Mouse (Mus musculus) right cerebral cortex, adult 2 months (tissue): ENCODE measurements around the gene Xab2.
"Not testable (repeated sequence)": the region's sequence is repeated elsewhere in the genome, so short reads cannot be mapped to it uniquely, and the experiment has no call there.

Experiments
- DNase-seq, 2 experiments: peaks; one replicate each; pipeline ENCODE4 v3.0.0; 2021 to 2022; ENCODE audit warnings: low spot score in 2 of 2

Xab2 gene

GRCm38 (mm10) chr8:3609046-3609815 is 11.9 kb downstream of the Xab2 start:
- no peak for DNase-seq

DNA sequence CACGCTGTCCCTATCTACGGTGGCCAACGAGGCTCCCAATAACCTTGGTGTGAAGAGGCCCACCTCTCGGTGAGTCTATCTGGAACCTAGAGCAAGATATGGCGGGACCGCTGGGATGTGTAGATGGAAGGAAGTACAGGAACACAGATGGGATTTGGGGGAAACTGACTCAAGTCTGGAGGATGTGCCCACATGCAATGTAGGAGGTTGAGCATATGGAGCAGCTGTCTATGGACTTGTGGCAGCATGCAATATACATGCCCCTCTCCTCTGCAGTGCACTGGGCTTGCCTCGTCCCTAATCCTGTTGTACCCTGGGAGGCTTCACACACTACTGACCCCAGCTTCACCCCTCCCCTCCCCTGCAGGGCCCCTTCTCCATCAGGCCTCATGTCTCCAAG is 13.3 kb downstream of the Xab2 start:
- peak in 1 of 2 experiments; percentile 47 for DNase-seq

- no peak for DNase-seq
Observed at GRCm38 (mm10) chr8:3606593-3606992, 14.5 kb downstream of the Xab2 start.

DNA sequence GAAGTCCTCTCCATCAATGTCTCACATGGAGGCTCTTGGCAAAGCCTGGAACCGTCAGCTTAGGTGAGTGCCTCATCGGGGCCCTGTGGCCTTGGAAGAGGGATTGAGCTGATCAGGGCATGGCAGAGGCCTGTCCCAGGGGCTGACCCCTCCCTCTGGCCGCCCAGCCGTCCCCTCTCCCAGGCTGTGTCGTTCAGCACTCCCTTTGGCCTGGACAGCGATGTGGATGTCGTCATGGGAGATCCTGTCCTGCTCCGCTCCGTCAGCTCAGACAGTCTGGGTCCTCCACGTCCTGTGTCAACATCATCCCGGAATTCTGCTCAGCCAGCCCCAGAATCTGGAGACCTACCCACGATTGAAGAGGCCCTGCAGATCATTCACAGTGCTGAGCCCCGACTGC is 17.7 kb downstream of the Xab2 start:
- DNase-seq = no peak

- DNase-seq = no peak
Observed at GRCm38 (mm10) chr8:3600401-3600800, 20.7 kb downstream of the Xab2 start.

DNA sequence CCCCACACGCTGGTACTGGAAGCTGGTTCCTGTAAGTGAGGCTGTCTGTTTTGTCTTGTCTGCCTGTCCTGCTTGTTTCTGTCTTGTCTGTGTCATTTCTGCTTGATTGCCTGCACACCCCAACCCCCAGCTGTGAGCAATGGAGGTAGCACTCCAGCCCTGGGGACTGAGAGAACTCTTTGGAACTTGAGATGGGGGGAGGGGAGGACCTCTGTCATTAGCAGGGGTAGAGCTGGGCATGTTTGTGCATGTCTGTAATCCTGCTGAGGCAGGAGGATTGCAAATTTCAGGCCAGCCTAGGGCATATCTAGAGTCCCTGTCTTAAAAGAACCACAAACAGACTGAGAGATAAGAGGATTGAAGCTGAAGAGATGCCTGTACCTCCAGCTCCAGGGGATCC is 21.9 kb downstream of the Xab2 start:
- DNase-seq = no peak

- DNase-seq = no peak
Observed at GRCm38 (mm10) chr8:3598054-3598453, 23.1 kb downstream of the Xab2 start.

DNA sequence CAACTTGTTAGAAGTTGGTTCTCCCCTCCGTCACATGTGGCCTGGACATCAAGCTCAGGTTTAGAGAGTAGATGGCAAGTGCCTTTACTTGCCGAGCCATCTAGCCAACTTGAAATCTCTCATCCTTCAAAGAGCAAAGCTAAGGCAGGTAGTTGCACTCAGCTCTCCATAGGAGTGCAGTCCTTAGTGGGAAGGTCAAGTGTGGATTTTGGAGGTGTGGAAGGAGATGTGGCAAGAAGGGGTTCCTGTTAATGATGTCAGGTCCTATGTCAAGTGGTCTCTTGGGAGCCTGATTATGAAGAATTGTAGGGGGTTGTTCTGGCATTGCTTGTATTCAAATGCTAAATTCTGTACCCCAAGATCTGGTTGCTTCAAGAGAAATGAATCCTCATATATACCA is 26.6 kb downstream of the Xab2 start:
- no peak for DNase-seq

DNA sequence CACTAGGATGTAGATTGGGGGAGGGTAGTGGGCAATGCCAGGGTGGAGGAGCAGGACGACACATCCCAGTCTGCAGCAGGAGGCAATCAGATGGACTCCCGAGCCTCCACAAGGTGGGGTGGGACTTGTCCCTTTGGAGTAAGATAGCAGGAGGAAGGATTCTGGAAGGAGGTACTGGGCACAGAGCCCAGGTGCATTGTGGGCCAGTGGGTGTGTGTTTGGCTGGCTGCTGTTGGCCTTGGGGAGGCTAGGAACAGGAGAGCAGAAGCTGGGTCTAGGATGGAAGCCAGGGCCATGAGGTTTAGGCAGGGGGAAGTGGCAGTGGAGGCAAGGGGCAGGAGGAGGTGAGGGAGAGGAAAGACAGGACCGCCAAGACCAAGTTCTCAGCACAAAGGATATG is 27.6 kb downstream of the Xab2 start:
- no peak for DNase-seq

DNA sequence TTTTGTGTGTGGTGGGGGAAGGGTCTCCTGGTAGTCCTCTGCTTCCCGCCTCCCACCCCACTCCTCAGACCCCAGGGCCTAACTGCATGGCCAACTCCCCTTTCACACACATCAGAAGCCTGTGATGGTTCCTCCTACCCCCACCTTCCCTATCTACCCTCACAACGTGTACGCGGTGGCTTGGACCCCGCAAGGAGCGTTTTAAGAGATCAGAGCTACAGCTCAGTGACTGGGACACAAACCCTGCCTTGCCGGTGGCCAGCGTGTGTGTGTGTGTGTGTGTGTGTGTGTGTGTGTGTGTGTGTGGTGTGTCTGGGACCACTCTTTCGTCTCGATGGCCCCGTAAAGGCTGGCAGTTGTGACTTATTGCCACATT is 32.9 kb downstream of the Xab2 start:
- DNase-seq = peak in 1 of 2 experiments; percentile 39

- DNase-seq = peak; percentile 72 to 78
Observed at GRCm38 (mm10) chr8:3587391-3588257, 33.5 kb downstream of the Xab2 start.

DNA sequence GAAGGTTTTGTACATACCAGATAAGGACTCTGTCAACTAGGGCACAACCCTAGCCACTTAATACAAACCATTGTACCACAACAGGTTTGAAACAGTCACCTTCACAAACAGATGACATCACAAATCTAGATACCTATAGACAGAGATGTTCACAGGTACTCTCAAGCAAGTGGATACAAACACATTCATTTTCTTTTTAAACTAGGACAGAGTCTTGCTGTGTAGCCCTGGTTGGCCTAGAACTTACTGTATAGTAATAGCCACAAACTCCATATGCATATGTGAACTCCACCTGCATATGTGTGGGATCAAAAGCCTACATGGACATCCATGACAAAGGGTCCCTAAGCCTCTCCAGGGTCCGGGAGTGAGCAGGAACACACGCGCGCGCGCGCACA is 34.1 kb downstream of the Xab2 start, which contains the start of gene Camsap3:
TSS of gene Camsap3 (plus strand) at position 301 of the 398 bp plus-strand sequence.
- no peak for DNase-seq

- no peak for DNase-seq
Observed at GRCm38 (mm10) chr8:3586452-3586851, 34.7 kb downstream of the Xab2 start.

DNA sequence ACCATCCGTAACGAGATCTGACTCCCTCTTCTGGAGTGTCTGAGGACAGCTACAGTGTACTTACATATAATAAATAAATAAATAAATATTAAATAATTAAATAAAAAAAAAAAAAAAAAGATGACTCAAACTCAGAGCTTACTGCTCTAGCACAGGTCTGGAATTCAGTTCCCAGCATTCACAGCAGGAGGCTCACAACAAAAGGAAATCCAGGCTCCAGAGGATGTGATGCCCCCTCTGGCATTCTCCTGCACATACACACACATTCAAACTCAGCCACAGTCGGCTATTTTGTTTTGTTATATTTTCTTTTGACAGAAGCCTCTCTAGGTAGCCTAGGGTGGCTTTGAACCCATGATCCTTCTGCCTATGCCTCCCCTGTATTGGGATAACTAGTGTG is 39.2 kb downstream of the Xab2 start:
- DNase-seq = not testable (repeated sequence)

GRCm38 (mm10) chr8:3579390-3580364 is 41.4 kb downstream of the Xab2 start:
- DNase-seq = no peak

DNA sequence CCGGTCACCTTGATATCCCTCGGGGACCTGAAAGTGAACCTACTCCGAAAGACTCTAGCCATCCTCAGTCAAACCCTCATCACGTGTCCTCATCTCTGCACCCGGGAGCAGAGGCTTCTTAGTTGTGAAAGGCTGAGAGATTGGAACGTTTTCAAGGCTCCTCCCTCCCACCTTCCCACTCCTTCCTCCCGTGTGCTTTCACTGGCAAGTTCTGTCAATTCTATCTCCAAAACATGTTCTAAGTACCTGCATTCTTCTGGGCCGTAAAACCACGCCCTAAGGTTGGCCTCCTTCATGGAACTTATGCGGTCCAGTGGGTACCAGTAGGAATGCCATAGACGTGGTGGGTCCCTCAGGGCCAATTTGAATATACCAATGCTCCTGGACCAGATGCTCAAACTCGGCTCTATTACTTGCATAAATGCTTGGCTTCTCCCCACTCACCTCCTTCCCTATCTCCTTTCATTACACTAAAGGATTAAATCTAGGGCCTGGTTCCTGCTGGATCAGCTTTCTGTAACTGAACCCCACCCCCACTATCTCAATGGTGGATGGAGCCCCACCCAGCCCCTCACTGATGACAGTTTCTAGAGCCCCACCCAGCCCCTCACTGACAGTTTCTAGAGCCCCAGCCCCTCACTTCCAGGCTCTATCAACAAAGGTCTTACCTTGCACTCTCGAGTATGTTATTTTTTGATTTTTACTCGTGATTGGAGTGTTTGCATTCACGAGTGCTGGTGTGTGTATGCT is 44.7 kb downstream of the Xab2 start:
- DNase-seq = no peak

DNA sequence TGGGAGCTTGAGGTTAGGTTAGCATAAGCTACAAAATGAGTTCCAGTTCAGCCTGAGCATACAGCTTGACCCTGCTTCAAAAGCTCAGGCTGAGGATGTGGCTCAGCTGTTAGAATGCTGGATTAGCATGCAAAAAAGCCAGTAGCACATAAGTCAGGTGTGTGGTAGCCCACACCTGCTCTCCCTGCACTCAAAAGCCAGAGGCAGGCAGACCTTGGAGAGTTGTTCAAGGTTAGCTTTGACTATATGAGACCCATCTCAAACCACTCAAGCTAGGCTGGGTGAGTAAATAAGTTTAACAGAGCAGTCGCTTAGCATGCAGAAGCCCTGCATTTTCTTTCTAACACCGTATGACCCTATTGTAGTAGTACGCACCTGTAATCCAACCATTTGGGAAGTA is 46.6 kb downstream of the Xab2 start:
- no peak for DNase-seq

DNA sequence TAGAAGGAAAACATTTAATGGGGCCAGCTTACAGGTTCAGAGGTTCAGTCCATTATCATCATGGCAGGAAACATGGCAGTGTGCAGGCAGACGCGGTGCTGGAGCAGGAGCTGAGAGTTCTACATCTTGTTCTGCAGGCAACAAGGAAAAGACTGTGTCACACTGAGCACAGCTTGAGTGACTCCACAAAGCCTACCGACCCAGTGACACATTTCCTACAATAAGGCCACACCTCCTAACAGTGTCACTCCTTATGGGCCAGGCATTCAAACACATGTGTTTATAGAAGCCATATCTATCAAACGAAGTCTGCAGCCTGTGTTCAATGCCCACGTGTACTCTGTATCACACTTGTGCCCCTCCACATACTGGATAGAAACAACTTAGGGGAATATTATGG is 51.3 kb downstream of the Xab2 start:
- no peak for DNase-seq

GRCm38 (mm10) chr8:3568378-3568777 is 52.7 kb downstream of the Xab2 start:
- DNase-seq = no peak

GRCm38 (mm10) chr8:3567641-3568371 is 53.3 kb downstream of the Xab2 start, which contains the start of gene C330021F23Rik:
C330021F23Rik (plus strand) TSS chr8:3567990.
- no peak for DNase-seq
